Mouse (Mus musculus): ENCODE data around the gene Fuz. TPM values are rescaled to one million over a fixed set of nuclear protein-coding genes. Genes with fewer than 3 reads are reported as not detected.

Fuz gene
- polyA plus RNA-seq, 1 experiment from 2014 or later: 26.4 TPM

- Histone ChIP-seq H3K4me2 (replicated peaks; ENCODE audit: low read depth, low read length) (peak overlapping the region; percentile 96), H3K36me3 (ENCODE audit: control insufficient read depth, insufficient read depth, low read length) (peaks cover 15% of the 10 kb centered on the region; the same call in 1 of the 2 replicates), H3K27me3 (ENCODE audit: control insufficient read depth, insufficient read depth, low read length) (no peaks in the 10 kb centered on the region), H3K4me1 (ENCODE audit: control insufficient read depth, insufficient read depth, low read length) (peaks cover 26% of the 10 kb centered on the region), H3K9me3 (ENCODE audit: control insufficient read depth, low read depth, low read length) (no peaks in the 10 kb centered on the region), H3K4me3 (ENCODE audit: low read depth, low read length) (0 out of 2 replicates have a peak overlapping the region, but pooled peaks have one; percentile 78), H3K27ac (ENCODE audit: low read length) (no peak overlapping the region), H3K9ac (replicated peaks; ENCODE audit: low read depth, low read length) (peak overlapping the region; percentile 67; the same call in 1 of the 2 replicates)
- 87% methylated on average over 4 of the region's 4 CpGs for WGBS
- ATAC-seq (ENCODE audit: insufficient number of reproducible peaks, insufficient read depth, low FRiP score, low read depth): no peak
These were observed 5.1 kb upstream of the Fuz start for GRCm38 (mm10) chr7:44890737-44891136.

DNA sequence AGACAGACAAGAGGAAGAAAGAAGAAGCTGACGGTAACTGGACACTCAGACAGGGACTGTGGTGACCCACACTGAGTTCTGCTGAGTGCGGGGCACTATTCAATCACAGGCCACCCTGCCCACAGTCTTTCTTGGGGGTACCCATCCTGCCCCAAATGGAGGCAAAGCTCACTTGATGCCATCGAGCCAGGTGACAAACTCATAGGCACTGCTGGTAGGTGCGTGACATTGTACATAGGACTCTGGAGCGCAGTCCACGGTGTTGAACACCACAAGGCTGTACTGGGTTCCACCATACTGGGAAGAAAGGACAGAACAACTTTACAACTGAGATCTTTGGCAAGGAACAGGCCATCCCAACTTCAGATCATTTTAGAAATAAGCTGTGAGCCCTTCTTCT is 4.3 kb upstream of the Fuz start:
- no peaks in the 10 kb centered on the region for H3K9me3 ChIP-seq (ENCODE audit: control insufficient read depth, low read depth, low read length)
- peak overlapping the region; percentile 78 for H3K4me3 ChIP-seq (ENCODE audit: low read depth, low read length)
- H3K4me1 ChIP-seq (ENCODE audit: control insufficient read depth, insufficient read depth, low read length): peaks cover 27% of the 10 kb centered on the region
- H3K27ac ChIP-seq (ENCODE audit: low read length): peak overlapping the region; percentile 94; the same call in 1 of the 2 replicates
- H3K4me2 ChIP-seq (replicated peaks; ENCODE audit: low read depth, low read length): peak overlapping the region; percentile 96
- no peaks in the 10 kb centered on the region for H3K27me3 ChIP-seq (ENCODE audit: control insufficient read depth, insufficient read depth, low read length)
- H3K9ac ChIP-seq (replicated peaks; ENCODE audit: low read depth, low read length): peak overlapping the region; percentile 67
- ATAC-seq (ENCODE audit: insufficient number of reproducible peaks, insufficient read depth, low FRiP score, low read depth): no peak
- WGBS: 17% methylated on average over 6 of the region's 6 CpGs
- peaks cover 9% of the 10 kb centered on the region; the same call in 1 of the 2 replicates for H3K36me3 ChIP-seq (ENCODE audit: control insufficient read depth, insufficient read depth, low read length)

GRCm38 (mm10) chr7:44892276-44892921 is 3.5 kb upstream of the Fuz start, which contains the start of gene Med25:
Gene Med25, minus strand, starts transcription at chr7:44892712.
- peaks cover 34% of the 10 kb centered on the region for H3K4me1 ChIP-seq (ENCODE audit: control insufficient read depth, insufficient read depth, low read length)
- H3K4me2 ChIP-seq (replicated peaks; ENCODE audit: low read depth, low read length): peak within 1 kb of the TSS; percentile 96
- H3K27ac ChIP-seq (ENCODE audit: low read length): peak within 1 kb of the TSS; percentile 94
- under 1% methylated on average over 56 of the region's 56 CpGs for WGBS
- peaks cover 9% of the 10 kb centered on the region; the same call in 1 of the 2 replicates for H3K36me3 ChIP-seq (ENCODE audit: control insufficient read depth, insufficient read depth, low read length)
- no peaks in the 10 kb centered on the region for H3K9me3 ChIP-seq (ENCODE audit: control insufficient read depth, low read depth, low read length)
- H3K27me3 ChIP-seq (ENCODE audit: control insufficient read depth, insufficient read depth, low read length): no peaks in the 10 kb centered on the region
- peak within 1 kb of the TSS; percentile 67 for H3K9ac ChIP-seq (replicated peaks; ENCODE audit: low read depth, low read length)
- ATAC-seq (ENCODE audit: insufficient number of reproducible peaks, insufficient read depth, low FRiP score, low read depth): peak; percentile 81; the same call in 1 of the 2 replicates
- peak within 1 kb of the TSS; percentile 78 for H3K4me3 ChIP-seq (ENCODE audit: low read depth, low read length)

DNA sequence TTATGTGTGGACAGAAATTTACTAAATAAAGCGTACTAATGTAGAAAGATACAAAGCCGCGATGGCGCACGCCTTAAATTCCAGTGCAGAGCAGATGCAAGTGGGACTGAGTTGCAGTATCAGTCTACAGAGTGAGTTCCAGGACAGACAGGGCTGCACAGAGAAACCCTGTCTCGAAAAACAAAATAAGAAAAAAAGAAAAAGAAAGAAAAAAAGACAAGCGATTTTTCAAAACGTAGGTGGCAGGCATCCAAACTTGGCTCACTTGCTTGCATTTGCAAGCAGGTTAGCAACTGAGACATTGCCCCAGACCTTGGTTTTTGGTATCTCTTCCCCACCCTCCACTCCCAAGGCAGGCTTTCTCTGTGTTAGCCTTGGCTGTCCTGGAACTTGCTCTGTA is 2.7 kb upstream of the Fuz start:
- peaks cover 34% of the 10 kb centered on the region for H3K4me1 ChIP-seq (ENCODE audit: control insufficient read depth, insufficient read depth, low read length)

DNA sequence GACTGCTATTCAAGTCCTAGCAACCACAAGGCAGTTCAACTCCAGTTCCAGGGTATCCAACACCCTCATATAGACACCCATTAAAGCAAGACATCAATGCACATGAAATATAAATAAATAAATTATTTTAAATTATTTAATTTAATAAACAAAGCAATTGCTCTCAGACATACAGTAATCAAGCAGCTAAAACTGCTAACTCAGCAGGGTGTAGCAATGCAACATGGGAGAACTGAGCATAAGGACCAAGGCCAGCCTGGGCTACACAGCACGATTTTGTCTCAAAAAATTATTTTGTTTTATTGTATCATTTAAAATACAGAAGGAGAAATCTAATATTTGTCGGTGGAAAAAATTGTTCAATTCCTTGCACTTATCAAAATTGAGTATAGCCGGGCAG is 1.7 kb upstream of the Fuz start:
- Histone ChIP-seq H3K27ac (ENCODE audit: low read length) (no peak overlapping the region), H3K9ac (replicated peaks; ENCODE audit: low read depth, low read length) (no peak overlapping the region), H3K4me1 (ENCODE audit: control insufficient read depth, insufficient read depth, low read length) (peaks cover 38% of the 10 kb centered on the region)

More for the DNA sequence above, 2.7 kb upstream of the Fuz start:
- no peak for ATAC-seq (ENCODE audit: insufficient number of reproducible peaks, insufficient read depth, low FRiP score, low read depth)
- 0 out of 2 replicates have a peak overlapping the region, but pooled peaks have one; percentile 6 for H3K9ac ChIP-seq (replicated peaks; ENCODE audit: low read depth, low read length)
- H3K4me2 ChIP-seq (replicated peaks; ENCODE audit: low read depth, low read length): peak overlapping the region; percentile 34
- no peaks in the 10 kb centered on the region for H3K9me3 ChIP-seq (ENCODE audit: control insufficient read depth, low read depth, low read length)
- no peaks in the 10 kb centered on the region for H3K27me3 ChIP-seq (ENCODE audit: control insufficient read depth, insufficient read depth, low read length)
- H3K4me3 ChIP-seq (ENCODE audit: low read depth, low read length): peak overlapping the region; percentile 78; the same call in 1 of the 2 replicates
- WGBS: 19% methylated on average over 8 of the region's 8 CpGs
- peak overlapping the region; percentile 82 for H3K27ac ChIP-seq (ENCODE audit: low read length)
- peaks cover 9% of the 10 kb centered on the region; the same call in 1 of the 2 replicates for H3K36me3 ChIP-seq (ENCODE audit: control insufficient read depth, insufficient read depth, low read length)

GRCm38 (mm10) chr7:44895206-44895592 is 680 bp upstream of the Fuz start:
- Histone ChIP-seq H3K9me3 (ENCODE audit: control insufficient read depth, low read depth, low read length) (no peaks in the 10 kb centered on the region), H3K4me1 (ENCODE audit: control insufficient read depth, insufficient read depth, low read length) (peaks cover 38% of the 10 kb centered on the region), H3K4me2 (replicated peaks; ENCODE audit: low read depth, low read length) (peak overlapping the region; percentile 66), H3K27ac (ENCODE audit: low read length) (peak overlapping the region; percentile 15), H3K4me3 (ENCODE audit: low read depth, low read length) (peak overlapping the region; percentile 59), H3K9ac (replicated peaks; ENCODE audit: low read depth, low read length) (no peak overlapping the region), H3K27me3 (ENCODE audit: control insufficient read depth, insufficient read depth, low read length) (no peaks in the 10 kb centered on the region), H3K36me3 (ENCODE audit: control insufficient read depth, insufficient read depth, low read length) (peaks cover 13% of the 10 kb centered on the region; the same call in 1 of the 2 replicates)
- 74% methylated on average over 7 of the region's 7 CpGs for WGBS
- ATAC-seq (ENCODE audit: insufficient number of reproducible peaks, insufficient read depth, low FRiP score, low read depth): no peak

More for the DNA sequence above, 1.7 kb upstream of the Fuz start:
- 89% methylated on average over 3 of the region's 3 CpGs for WGBS
- no peaks in the 10 kb centered on the region for H3K27me3 ChIP-seq (ENCODE audit: control insufficient read depth, insufficient read depth, low read length)
- no peak overlapping the region for H3K4me2 ChIP-seq (replicated peaks; ENCODE audit: low read depth, low read length)
- H3K4me3 ChIP-seq (ENCODE audit: low read depth, low read length): no peak overlapping the region
- ATAC-seq (ENCODE audit: insufficient number of reproducible peaks, insufficient read depth, low FRiP score, low read depth): no peak
- no peaks in the 10 kb centered on the region for H3K9me3 ChIP-seq (ENCODE audit: control insufficient read depth, low read depth, low read length)
- peaks cover 5% of the 10 kb centered on the region; the same call in 1 of the 2 replicates for H3K36me3 ChIP-seq (ENCODE audit: control insufficient read depth, insufficient read depth, low read length)

- Histone ChIP-seq H3K9me3 (ENCODE audit: control insufficient read depth, low read depth, low read length) (no peaks in the 10 kb centered on the region), H3K4me1 (ENCODE audit: control insufficient read depth, insufficient read depth, low read length) (peaks cover 30% of the 10 kb centered on the region; the same call in 1 of the 2 replicates), H3K36me3 (ENCODE audit: control insufficient read depth, insufficient read depth, low read length) (peaks cover 11% of the 10 kb centered on the region; the same call in 1 of the 2 replicates), H3K9ac (replicated peaks; ENCODE audit: low read depth, low read length) (peak overlapping the region; percentile 78), H3K27me3 (ENCODE audit: control insufficient read depth, insufficient read depth, low read length) (no peaks in the 10 kb centered on the region), H3K4me3 (ENCODE audit: low read depth, low read length) (peak overlapping the region; percentile 59), H3K4me2 (replicated peaks; ENCODE audit: low read depth, low read length) (peak overlapping the region; percentile 66), H3K27ac (ENCODE audit: low read length) (peak overlapping the region; percentile 83)
- ATAC-seq (ENCODE audit: insufficient number of reproducible peaks, insufficient read depth, low FRiP score, low read depth): no peak
- WGBS: 35% methylated on average over 10 of the region's 10 CpGs
These were observed 620 bp downstream of the Fuz start for GRCm38 (mm10) chr7:44896499-44896898.

- WGBS: 36% methylated on average over 19 of the region's 19 CpGs
- Histone ChIP-seq H3K36me3 (ENCODE audit: control insufficient read depth, insufficient read depth, low read length) (peaks cover 21% of the 10 kb centered on the region), H3K27ac (ENCODE audit: low read length) (no peak overlapping the region), H3K9me3 (ENCODE audit: control insufficient read depth, low read depth, low read length) (no peaks in the 10 kb centered on the region), H3K4me2 (replicated peaks; ENCODE audit: low read depth, low read length) (no peak overlapping the region), H3K9ac (replicated peaks; ENCODE audit: low read depth, low read length) (no peak overlapping the region), H3K27me3 (ENCODE audit: control insufficient read depth, insufficient read depth, low read length) (no peaks in the 10 kb centered on the region), H3K4me1 (ENCODE audit: control insufficient read depth, insufficient read depth, low read length) (peaks cover 26% of the 10 kb centered on the region; the same call in 1 of the 2 replicates), H3K4me3 (ENCODE audit: low read depth, low read length) (no peak overlapping the region)
- ATAC-seq (ENCODE audit: insufficient number of reproducible peaks, insufficient read depth, low FRiP score, low read depth): 0 out of 2 replicates have a peak, but pooled peaks have one; percentile 1
These were observed 2.7 kb downstream of the Fuz start for GRCm38 (mm10) chr7:44898607-44899006.

Measured in stomach, embryonic 14.5 days (tissue).